Mouse (Mus musculus) embryonic fibroblast, embryonic 13.5 days (primary cell): ENCODE data around the gene Mkrn2os.

ENCODE experiments used
- CTCF ChIP-seq: IDR thresholded peaks from 2 replicates; pipeline ENCODE4 v1.5.1; 2011; ENCODE audit warnings: mild to moderate bottlenecking, control low read depth, low read length, moderate library complexity, borderline replicate concordance; ENCODE audit not compliant: insufficient read depth
- POLR2A ChIP-seq: IDR thresholded peaks from 2 replicates; pipeline ENCODE4 v1.6.1; 2011; ENCODE audit warnings: low read depth, mild to moderate bottlenecking, control low read depth, low read length, moderate library complexity

DNA sequence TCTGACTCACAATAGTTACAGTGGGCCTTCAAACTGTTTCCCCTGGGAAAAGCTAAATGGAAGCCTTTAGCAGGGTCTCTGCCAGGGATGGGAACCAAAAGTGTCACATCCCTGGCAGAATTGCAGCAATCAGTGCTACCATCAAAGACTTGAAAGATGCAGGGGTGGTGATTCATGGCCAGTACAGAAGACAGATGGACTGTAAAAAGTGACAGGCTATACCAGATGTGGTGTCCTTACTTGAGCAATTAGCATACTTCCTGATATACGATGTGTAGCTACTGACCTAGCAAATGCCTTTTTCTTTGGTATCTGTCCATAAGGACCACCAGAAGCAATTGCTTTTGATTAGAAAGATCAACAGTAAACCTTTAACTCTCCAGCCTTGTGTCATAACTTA, 28.6 kb upstream of the Mkrn2os start:
- TF ChIP-seq CTCF (no peak), POLR2A (no peak)
